8 mouse cellular contexts compared by ENCODE assay signal in genomic region chr7:105602860-105603623, GRCm38 (mm10). TPM values are rescaled to one million over a fixed set of nuclear protein-coding genes. Genes with fewer than 3 reads are reported as not detected.
A peak's percentile ranks its signal among the peaks of the same experiment; 100 is the strongest.
DNase-seq lines count a peak whose midpoint lies in the region; ATAC-seq and TF ChIP-seq lines count a peak whose summit lies in the region.

No protein-coding gene starts in this region.

- no peaks in the 10 kb centered on the region for H3K79me2 ChIP-seq in heart, adult 2 months (replicated peaks; ENCODE audit: control insufficient read depth, insufficient read depth, low read length)

- WGBS in heart, adult 2 months = 40% methylated on average over 9 of the region's 9 CpGs
- 15% methylated on average over 9 of the region's 9 CpGs for WGBS in kidney, adult 2 months
- WGBS in limb, embryonic 11.5 days = 32% methylated on average over 9 of the region's 9 CpGs
- WGBS in midbrain, embryonic 15.5 days = 34% methylated on average over 9 of the region's 9 CpGs

- H3K27ac ChIP-seq in heart, adult 2 months = no peak overlapping the region
- H3K27ac ChIP-seq in kidney, adult 2 months (ENCODE audit: insufficient read depth, low read depth, low read length) = peak overlapping the region; percentile 13; the same call in 1 of the 2 replicates
- no peak overlapping the region for H3K27ac ChIP-seq in limb, embryonic 11.5 days (replicated peaks; ENCODE audit: low read depth, low read length)
- no peak overlapping the region for H3K27ac ChIP-seq in midbrain, embryonic 15.5 days

- H3K9me3 ChIP-seq in limb, embryonic 11.5 days (ENCODE audit: control insufficient read depth, low read length) = peaks cover 4% of the 10 kb centered on the region; the same call in 1 of the 2 replicates
- H3K9me3 ChIP-seq in midbrain, embryonic 15.5 days = 0 out of 2 replicates have a peak, but pooled peaks cover 3% of the 10 kb centered on the region

- no peaks in the 10 kb centered on the region for H3K27me3 ChIP-seq in heart, adult 2 months (ENCODE audit: control insufficient read depth, insufficient read depth, low read length)
- no peaks in the 10 kb centered on the region for H3K27me3 ChIP-seq in kidney, adult 2 months (replicated peaks; ENCODE audit: control insufficient read depth, insufficient read depth, low read length)
- no peaks in the 10 kb centered on the region for H3K27me3 ChIP-seq in limb, embryonic 11.5 days (ENCODE audit: control insufficient read depth, insufficient read depth, low read length)
- no peaks in the 10 kb centered on the region for H3K27me3 ChIP-seq in midbrain, embryonic 15.5 days (replicated peaks)

- H3K4me2 ChIP-seq in limb, embryonic 11.5 days (ENCODE audit: low read depth, severe bottlenecking) = no peak overlapping the region
- H3K4me2 ChIP-seq in midbrain, embryonic 15.5 days = no peak overlapping the region

- 0 out of 2 replicates have a peak, but pooled peaks have one; percentile 37 for TF ChIP-seq EP300 in heart, adult 2 months (IDR thresholded peaks at IDR 0.05; ENCODE audit: insufficient read depth, low read depth, low read length)

- TF ChIP-seq POLR2A in heart, adult 2 months (IDR thresholded peaks at IDR 0.05; ENCODE audit: insufficient read depth, low read depth, low read length) = no peak
- TF ChIP-seq POLR2A in kidney, adult 2 months (IDR thresholded peaks at IDR 0.05; ENCODE audit: low read depth, low read length) = no peak

- H3K4me3 ChIP-seq in heart, adult 2 months = no peak overlapping the region
- H3K4me3 ChIP-seq in kidney, adult 2 months (ENCODE audit: insufficient read depth, low read depth, low read length) = no peak overlapping the region
- no peak overlapping the region for H3K4me3 ChIP-seq in limb, embryonic 11.5 days (ENCODE audit: low read depth, low read length)
- no peak overlapping the region for H3K4me3 ChIP-seq in midbrain, embryonic 15.5 days

- DNase-seq in urinary bladder, adult 18-20 months (ENCODE audit: low spot score in 2 of 2) = peak; percentile 27 to 30
- no peak for DNase-seq in urinary bladder, postnatal 10 days (ENCODE audit: low spot score)
- peak; percentile 36 for DNase-seq in embryo, embryonic 11.5 days (ENCODE audit: low read depth, low spot score)
- DNase-seq in heart, adult 2 months = peak; percentile 72 to 75
- DNase-seq in kidney, adult 2 months = peak; percentile 96
- peak; percentile 83 for DNase-seq in limb, embryonic 11.5 days (ENCODE audit: low spot score)
- DNase-seq in spleen, postnatal 36 days (ENCODE audit: low spot score in 2 of 2) = peak; percentile 43 to 48

- peaks cover 1% of the 10 kb centered on the region; the same call in 1 of the 2 replicates for H3K4me1 ChIP-seq in heart, adult 2 months (ENCODE audit: control insufficient read depth, insufficient read depth, low read length)
- no peaks in the 10 kb centered on the region; the same call in 1 of the 2 replicates for H3K4me1 ChIP-seq in kidney, adult 2 months (ENCODE audit: control insufficient read depth, insufficient read depth, low read length)
- no peaks in the 10 kb centered on the region for H3K4me1 ChIP-seq in limb, embryonic 11.5 days (ENCODE audit: control insufficient read depth, insufficient read depth, low read length)
- no peaks in the 10 kb centered on the region for H3K4me1 ChIP-seq in midbrain, embryonic 15.5 days

- H3K36me3 ChIP-seq in heart, adult 2 months (ENCODE audit: control insufficient read depth, insufficient read depth, low read length) = no peaks in the 10 kb centered on the region
- no peaks in the 10 kb centered on the region for H3K36me3 ChIP-seq in kidney, adult 2 months (ENCODE audit: control insufficient read depth, insufficient read depth, low read length)
- no peaks in the 10 kb centered on the region for H3K36me3 ChIP-seq in limb, embryonic 11.5 days (ENCODE audit: control insufficient read depth, insufficient read depth, low read length)
- H3K36me3 ChIP-seq in midbrain, embryonic 15.5 days (replicated peaks) = no peaks in the 10 kb centered on the region

- H3K9ac ChIP-seq in heart, adult 2 months (ENCODE audit: low read depth, low read length) = no peak overlapping the region
- no peak overlapping the region for H3K9ac ChIP-seq in limb, embryonic 11.5 days (ENCODE audit: low read length)
- no peak overlapping the region for H3K9ac ChIP-seq in midbrain, embryonic 15.5 days

- peak; percentile 85 for TF ChIP-seq CTCF in heart, adult 2 months (IDR thresholded peaks at IDR 0.05)
- TF ChIP-seq CTCF in kidney, adult 2 months (conservative IDR thresholded peaks at IDR 0.05; ENCODE audit: insufficient read depth, insufficient read length, low read depth, low read length) = peak; percentile 96

- intact Hi-C loops in heart, adult 2 months (cut with DNase I) = loop anchor here (1.0 to 10.0 kb wide), 3 partner anchors 48 to 188 kb away; partner anchors contain the start of gene Smpd1

- peak; percentile 49; the same call in 1 of the 2 replicates for ATAC-seq in limb, embryonic 11.5 days (ENCODE audit: insufficient number of reproducible peaks, low FRiP score, low TSS enrichment, low read depth)
- ATAC-seq in midbrain, embryonic 15.5 days (replicated peaks) = 0 out of 2 replicates have a peak, but pooled peaks have one; percentile 58

RNA-seq across cellular contexts. Expression of gene Hpx, which starts 3.1 kb away (rescaled TPM):
- under 1 TPM in 1 of 2 experiments, not detected in 1; 0.16 TPM for total RNA-seq in heart, adult 2 months (2021)
- 0.33 and 1.9 TPM in 2 replicates for polyA plus RNA-seq in heart, adult 2 months (2012; rRNA removed)
- polyA plus RNA-seq in kidney, adult 2 months (2012; rRNA removed) = 0.34 and 0.61 TPM in 2 replicates
- polyA plus RNA-seq in limb, embryonic 11.5 days (2014; fragmentation: Nextera tagmentation; extraction: Ambion mirVana) = 0.13 TPM in 1 of 2 replicates, not detected in the other
- polyA plus RNA-seq in midbrain, embryonic 15.5 days (2015; fragmentation: Nextera tagmentation; extraction: Ambion mirVana) = 0.18 and 0.41 TPM in 2 replicates

RNA-seq across cellular contexts. Expression of gene Apbb1, which starts 21.6 kb away (rescaled TPM):
- total RNA-seq in heart, adult 2 months (2021) = 100 to 1,000 TPM; 123 to 147 TPM
- 259 and 333 TPM in 2 replicates for polyA plus RNA-seq in heart, adult 2 months (2012; rRNA removed)
- polyA plus RNA-seq in kidney, adult 2 months (2012; rRNA removed) = 35.4 and 46.2 TPM in 2 replicates
- polyA plus RNA-seq in limb, embryonic 11.5 days (2014; fragmentation: Nextera tagmentation; extraction: Ambion mirVana) = 54.5 and 60.1 TPM in 2 replicates
- polyA plus RNA-seq in midbrain, embryonic 15.5 days (2015; fragmentation: Nextera tagmentation; extraction: Ambion mirVana) = 319 and 325 TPM in 2 replicates

RNA-seq across cellular contexts. Expression of gene Trim3, which starts 30.3 kb away (rescaled TPM):
- total RNA-seq in heart, adult 2 months (2021) = 10 to 100 TPM; 20.5 to 23.0 TPM
- polyA plus RNA-seq in heart, adult 2 months (2012; rRNA removed) = 39.8 and 41.1 TPM in 2 replicates
- 43.9 and 62.0 TPM in 2 replicates for polyA plus RNA-seq in kidney, adult 2 months (2012; rRNA removed)
- 22.7 and 25.8 TPM in 2 replicates for polyA plus RNA-seq in limb, embryonic 11.5 days (2014; fragmentation: Nextera tagmentation; extraction: Ambion mirVana)
- polyA plus RNA-seq in midbrain, embryonic 15.5 days (2015; fragmentation: Nextera tagmentation; extraction: Ambion mirVana) = 106 and 107 TPM in 2 replicates

RNA-seq across cellular contexts. Expression of gene Timm10b, which starts 36.8 kb away (rescaled TPM):
- total RNA-seq in heart, adult 2 months (2021) = 10 to 100 TPM; 70.8 to 78.5 TPM
- polyA plus RNA-seq in heart, adult 2 months (2012; rRNA removed) = 83.6 and 92.9 TPM in 2 replicates
- 108 and 115 TPM in 2 replicates for polyA plus RNA-seq in kidney, adult 2 months (2012; rRNA removed)
- polyA plus RNA-seq in limb, embryonic 11.5 days (2014; fragmentation: Nextera tagmentation; extraction: Ambion mirVana) = 160 and 166 TPM in 2 replicates
- 127 and 140 TPM in 2 replicates for polyA plus RNA-seq in midbrain, embryonic 15.5 days (2015; fragmentation: Nextera tagmentation; extraction: Ambion mirVana)

RNA-seq across cellular contexts. Expression of gene Arfip2, which starts 37.2 kb away (rescaled TPM):
- total RNA-seq in heart, adult 2 months (2021) = 10 to 100 TPM; 13.6 TPM
- 30.4 and 40.1 TPM in 2 replicates for polyA plus RNA-seq in heart, adult 2 months (2012; rRNA removed)
- 65.6 and 67.0 TPM in 2 replicates for polyA plus RNA-seq in kidney, adult 2 months (2012; rRNA removed)
- 72.6 and 80.0 TPM in 2 replicates for polyA plus RNA-seq in limb, embryonic 11.5 days (2014; fragmentation: Nextera tagmentation; extraction: Ambion mirVana)
- polyA plus RNA-seq in midbrain, embryonic 15.5 days (2015; fragmentation: Nextera tagmentation; extraction: Ambion mirVana) = 86.7 and 96.9 TPM in 2 replicates
